10 mouse cellular contexts compared by ENCODE assay signal in genomic region chr14:25083847-25084246, GRCm38 (mm10).
"Had no signal": no experiment of that assay in that cellular context is flagged by ENCODE, and none has a peak within 500 bp of the region (broad histone marks: within the 10 kb centered on the region; RNA-seq: fewer than 3 reads in every experiment).

No protein-coding gene starts in this region.

- H3K27me3 ChIP-seq: limb, embryonic 15.5 days; liver, embryonic 12.5 days; midbrain, embryonic 12.5 days had no signal

- DNase-seq: kidney, adult 9 months; lung, embryonic 14.5 days; right cerebral cortex, postnatal 25 days; thymus, adult 18-20 months; thymus, postnatal 25 days had no signal

- H3K9me3 ChIP-seq: limb, embryonic 15.5 days; liver, embryonic 12.5 days; midbrain, embryonic 12.5 days had no signal

- H3K36me3 ChIP-seq: limb, embryonic 15.5 days; liver, embryonic 12.5 days; midbrain, embryonic 12.5 days had no signal

- H3K27ac ChIP-seq: kidney, postnatal 0 days; layer of hippocampus, adult 2 months; limb, embryonic 15.5 days; liver, embryonic 12.5 days; midbrain, embryonic 12.5 days had no signal

- H3K4me1 ChIP-seq: limb, embryonic 15.5 days; liver, embryonic 12.5 days; midbrain, embryonic 12.5 days had no signal

- H3K4me3 ChIP-seq: layer of hippocampus, adult 2 months; limb, embryonic 15.5 days; liver, embryonic 12.5 days; midbrain, embryonic 12.5 days had no signal
